Mouse (Mus musculus) forebrain, embryonic 11.5 days (tissue): ENCODE measurements at regions not wholly inside any gene's neighbourhood (a gene's known extent, or its start where the extent isn't known, plus 50 kb on each side); places are given as distances from the start of the nearest gene placed in this dataset.

Source experiments
- ATAC-seq: fragments of 200-750 bp; cut with Nextera tagmentation; replicated peaks from 2 replicates; pipeline ENCODE4 v1.8.0; 2017; ENCODE audit warnings: moderate TSS enrichment; ENCODE audit not compliant: low FRiP score
- DNase-seq: peaks from one replicate; pipeline ENCODE4 v3.0.0-alpha.2; 2017; ENCODE audit warnings: low spot score
- H3K27ac ChIP-seq: fragments of 300-500 bp; sonication (generic); 2 replicates; pipeline ENCODE4 v1.5.1; 2014; ENCODE audit warnings: low read depth, low read length
- H3K27me3 ChIP-seq: fragments of 300-500 bp; sonication (generic); 2 replicates; pipeline ENCODE4 v1.6.1; 2014; ENCODE audit warnings: mild to moderate bottlenecking, low read length, mixed read lengths; ENCODE audit not compliant: control insufficient read depth, insufficient read depth
- H3K36me3 ChIP-seq: fragments of 300-500 bp; sonication (generic); 2 replicates; pipeline ENCODE4 v1.6.1; 2014; ENCODE audit warnings: mild to moderate bottlenecking, low read length, moderate library complexity, mixed read lengths; ENCODE audit not compliant: control insufficient read depth, insufficient read depth
- H3K4me1 ChIP-seq: fragments of 300-500 bp; sonication (generic); replicated peaks from 2 replicates; pipeline ENCODE4 v1.6.1; 2014; ENCODE audit warnings: low read length, mixed read lengths; ENCODE audit not compliant: control insufficient read depth, insufficient read depth
- H3K4me2 ChIP-seq: fragments of 300-500 bp; sonication (generic); 2 replicates; pipeline ENCODE4 v1.6.1; 2014; ENCODE audit warnings: low read depth, mild to moderate bottlenecking, low read length, moderate library complexity, mixed read lengths; ENCODE audit not compliant: severe bottlenecking
- H3K4me3 ChIP-seq: fragments of 300-500 bp; sonication (generic); 2 replicates; pipeline ENCODE4 v1.5.1; 2014; ENCODE audit warnings: low read depth, low read length
- H3K9ac ChIP-seq: fragments of 300-500 bp; sonication (generic); 2 replicates; pipeline ENCODE4 v1.6.1; 2014; ENCODE audit warnings: low read length
- H3K9me3 ChIP-seq: fragments of 300-500 bp; sonication (generic); 2 replicates; pipeline ENCODE4 v1.6.1; 2016; ENCODE audit warnings: low read length, mixed read lengths; ENCODE audit not compliant: control insufficient read depth
- WGBS: fragments of 180-500 bp; shearing (Covaris S2); extraction: QIAGEN DNeasy Blood & Tissue Kit; methylation state at CpG from one replicate; pipeline ENCODE4 v1.1.7; 2014; 5-methylcytosine and 5-hydroxymethylcytosine counted together

- no peaks in the 10 kb centered on the region for H3K36me3 ChIP-seq
- no peak overlapping the region for H3K9ac ChIP-seq
- no peak for ATAC-seq
- no peak for DNase-seq
- no peaks in the 10 kb centered on the region for H3K4me1 ChIP-seq
- no peak overlapping the region for H3K4me3 ChIP-seq
- H3K9me3 ChIP-seq: no peaks in the 10 kb centered on the region
- no peak overlapping the region for H3K4me2 ChIP-seq
- no peak overlapping the region for H3K27ac ChIP-seq
- WGBS: 88% methylated on average over 3 of the region's 3 CpGs
- no peaks in the 10 kb centered on the region for H3K27me3 ChIP-seq
Observed at GRCm38 (mm10) chr5:40697517-40698298, 942.4 kb upstream of the Hs3st1 start.
